Mouse (Mus musculus) small intestine, adult 2 months (tissue): ENCODE results near the gene Atp6v1e1.

ENCODE experiments used
- CTCF ChIP-seq: fragments of 200-500 bp; IDR thresholded peaks from 2 replicates; pipeline ENCODE4 v1.5.1; 2012; ENCODE audit warnings: low read depth, mild to moderate bottlenecking, control low read depth, inconsistent platforms, low read length, moderate library complexity, mixed read lengths; ENCODE audit not compliant: insufficient replicate concordance, insufficient read length; ENCODE audit errors: extremely low read depth
- POLR2A ChIP-seq: fragments of 200-500 bp; IDR thresholded peaks from 2 replicates; pipeline ENCODE4 v1.6.1; 2012; ENCODE audit warnings: low read depth, mild to moderate bottlenecking, control low read depth, inconsistent platforms, low read length, moderate library complexity

DNA sequence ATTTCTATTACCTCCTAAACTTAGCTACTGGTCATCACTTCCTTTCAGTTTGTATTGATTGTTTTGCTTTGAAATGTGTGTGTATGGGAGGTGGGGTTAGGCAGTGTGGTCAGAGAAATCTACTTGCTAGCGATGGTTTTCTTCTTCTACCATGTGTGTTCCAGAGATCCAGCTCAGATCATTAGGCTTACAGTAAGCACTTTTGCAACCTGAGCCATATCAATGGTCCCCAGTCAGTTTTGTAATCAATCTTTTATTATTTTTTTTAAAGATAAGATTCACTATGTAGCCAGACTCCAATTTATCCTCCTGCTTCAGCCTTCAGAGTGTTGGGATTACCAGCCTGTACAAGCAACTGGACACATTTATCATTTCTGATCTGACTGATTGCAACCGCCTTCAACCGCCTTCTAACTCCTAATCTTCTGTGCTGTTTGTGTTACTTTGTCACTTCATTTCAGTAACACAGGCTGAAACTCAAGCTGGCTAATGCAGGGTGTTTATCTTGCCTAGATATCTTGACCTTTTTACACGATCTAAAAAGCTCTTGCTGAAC, 12.3 kb upstream of the Atp6v1e1 start:
- no peak for TF ChIP-seq CTCF
- TF ChIP-seq POLR2A = no peak
